Mouse (Mus musculus) ES-E14 (cell line): ENCODE data around the gene Noxred1. TPM values are rescaled to one million over a fixed set of nuclear protein-coding genes. Genes with fewer than 3 reads are reported as not detected.
A peak's percentile ranks its signal among the peaks of the same experiment; 100 is the strongest.

Experiments used
- DNase-seq: peaks from one replicate; pipeline ENCODE4 v3.0.0-alpha.2; 2013; ENCODE audit warnings: low read depth, low spot score
- H3K27ac ChIP-seq: 2 replicates; pipeline ENCODE4 v1.5.1; 2012; ENCODE audit warnings: low read depth, mild to moderate bottlenecking, low read length, moderate library complexity, mixed read lengths; ENCODE audit not compliant: poor library complexity, insufficient read depth, severe bottlenecking
- H3K36me3 ChIP-seq: 2 replicates; pipeline ENCODE4 v1.6.1; 2012; ENCODE audit warnings: mild to moderate bottlenecking, low read length, moderate library complexity, mixed read lengths; ENCODE audit not compliant: control insufficient read depth, poor library complexity, insufficient read depth, severe bottlenecking
- H3K4me1 ChIP-seq, 2 experiments: fragments of 150-350 bp in 1 of 2; sonication (generic) in 1 of 2; 2 replicates each; pipeline ENCODE4 v1.6.1; 2012; ENCODE audit warnings: low read length in 2 of 2, mild to moderate bottlenecking in 1 of 2, mixed read lengths in 1 of 2; ENCODE audit not compliant: control insufficient read depth in 2 of 2, insufficient read depth in 2 of 2, poor library complexity in 1 of 2
- H3K4me3 ChIP-seq, 2 experiments: fragments of 150-350 bp in 1 of 2; sonication (generic) in 1 of 2; 2 replicates each; pipeline ENCODE4 v1.5.1; 2012; ENCODE audit warnings: low read length in 2 of 2, low read depth in 1 of 2, mild to moderate bottlenecking in 1 of 2, mixed read lengths in 1 of 2; ENCODE audit not compliant: insufficient read depth in 1 of 2, poor library complexity in 1 of 2, severe bottlenecking in 1 of 2
- H3K9ac ChIP-seq: 2 replicates; pipeline ENCODE4 v1.6.1; 2012; ENCODE audit warnings: low read depth, mild to moderate bottlenecking, low read length, mixed read lengths; ENCODE audit not compliant: poor library complexity, insufficient read depth, severe bottlenecking
- H3K9me3 ChIP-seq: fragments of 150-350 bp; sonication (generic); 2 replicates; pipeline ENCODE4 v1.6.1; 2012; ENCODE audit warnings: low read depth, mild to moderate bottlenecking, low read length; ENCODE audit not compliant: control insufficient read depth, insufficient read depth
- CHD2 ChIP-seq: IDR thresholded peaks from 2 replicates; pipeline ENCODE4 v1.6.1; 2014; ENCODE audit warnings: mild to moderate bottlenecking, low read depth, low read length, inconsistent platforms
- HCFC1 ChIP-seq: IDR thresholded peaks from 2 replicates; pipeline ENCODE4 v1.6.1; 2012; ENCODE audit warnings: low read length, inconsistent platforms, borderline replicate concordance; ENCODE audit not compliant: insufficient read depth
- MAFK ChIP-seq: IDR thresholded peaks from 2 replicates; pipeline ENCODE4 v1.6.1; 2014; ENCODE audit warnings: mild to moderate bottlenecking, low read depth, low read length, inconsistent platforms; ENCODE audit not compliant: insufficient read depth
- ZC3H11A ChIP-seq: IDR thresholded peaks from 2 replicates; pipeline ENCODE4 v1.6.1; 2012; ENCODE audit warnings: low read depth, mild to moderate bottlenecking, inconsistent platforms, low read length, borderline replicate concordance
- ZNF384 ChIP-seq: IDR thresholded peaks from 2 replicates; pipeline ENCODE4 v1.6.1; 2012; ENCODE audit warnings: low read depth, low read length, inconsistent platforms
- in situ Hi-C, 2 experiments: fragments of 600-800 bp; cut with MboI; formaldehyde crosslinking; loops; one replicate each; pipeline ENCODE4 v1.15.1; 2025; ENCODE audit warnings: low sequenced_read_pairs in 2 of 2, inconsistent platforms in 1 of 2; ENCODE audit not compliant: unreplicated experiment in 2 of 2
- total RNA-seq: library from RNA; depleted of rRNA; stranded (reverse); fragments of 300-350 nt; gene quantifications from 2 replicates; pipeline ENCODE4 v1.2.3, GENCODE M21; 2012

The Noxred1 gene
- total RNA-seq, 1 experiment = 3.0 TPM

DNA sequence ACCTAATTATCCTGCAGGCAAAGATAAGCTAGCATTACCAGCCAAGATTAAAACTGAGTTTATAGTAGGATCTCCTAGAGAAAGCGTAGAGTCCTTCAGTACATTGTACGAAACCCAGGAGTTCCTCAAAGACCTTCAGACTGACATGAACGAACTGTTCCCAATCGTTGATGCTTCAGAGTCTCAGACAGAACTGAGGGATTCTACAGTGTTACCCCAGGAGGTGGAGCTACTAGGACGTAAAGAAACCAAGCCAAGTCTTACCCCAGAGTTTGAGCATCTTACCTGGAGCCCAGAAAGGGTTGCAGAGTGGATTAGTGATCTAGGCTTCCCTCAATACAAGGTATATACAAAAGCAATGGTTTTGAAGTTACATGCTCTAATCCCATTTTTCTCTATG is 36.8 kb downstream of the Noxred1 start:
- H3K9ac ChIP-seq = no peak overlapping the region
- DNase-seq = no peak
- TF ChIP-seq CHD2 (no peak), ZNF384 (no peak), MAFK (no peak), ZC3H11A (no peak), HCFC1 (no peak)
- in situ Hi-C loops = no loop called here
- no peak overlapping the region for H3K4me3 ChIP-seq
- no peaks in the 10 kb centered on the region for H3K9me3 ChIP-seq
- peaks cover 4 to 6% of the 10 kb centered on the region in 2 experiments; a peak in 2 of 4 replicates for H3K4me1 ChIP-seq
- no peak overlapping the region for H3K27ac ChIP-seq
- no peaks in the 10 kb centered on the region for H3K36me3 ChIP-seq

DNA sequence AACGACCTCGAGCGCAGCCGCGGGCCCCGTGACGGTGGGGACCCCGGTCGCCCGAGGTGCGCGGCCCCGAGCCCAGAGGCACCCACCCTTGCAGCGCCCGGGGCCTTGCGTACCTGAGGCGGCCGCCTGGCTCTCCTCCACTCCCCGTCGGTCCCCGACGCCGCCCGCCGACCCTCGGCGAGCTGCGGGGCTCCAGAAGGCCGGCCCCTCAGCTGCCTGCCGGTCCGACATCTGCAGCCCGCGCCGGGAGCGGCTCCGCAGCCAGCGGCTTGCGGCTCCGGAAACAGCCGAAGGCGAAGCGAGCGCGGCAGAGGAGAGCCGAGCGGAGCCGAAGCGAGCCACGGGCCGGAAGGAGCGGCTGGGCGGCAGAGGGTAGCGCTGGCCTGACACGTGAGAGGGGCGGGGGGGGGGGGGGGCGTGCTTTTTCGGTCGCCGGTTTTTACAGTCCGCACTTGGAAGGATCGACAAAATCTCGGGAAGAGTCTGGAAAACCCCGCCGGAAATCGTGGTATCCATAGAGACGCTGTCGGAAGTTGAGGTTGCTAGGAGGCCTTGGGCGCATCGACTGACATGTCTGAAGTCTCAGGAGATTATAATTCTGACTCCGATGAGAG is 38.5 kb downstream of the Noxred1 start, which contains the start of gene Tmed8:
TSS of gene Tmed8 (minus strand) at position 482 of the 614 bp plus-strand sequence.
- H3K4me3 ChIP-seq = peak within 1 kb of the TSS; percentile 97
- peak; percentile 80 for DNase-seq
- no peaks in the 10 kb centered on the region for H3K36me3 ChIP-seq
- in situ Hi-C loops = no loop called here
- H3K9ac ChIP-seq = peak within 1 kb of the TSS; percentile 95
- H3K4me1 ChIP-seq = peaks cover 0 to 5% of the 10 kb centered on the region in 2 experiments; a peak in 2 of 4 replicates
- H3K9me3 ChIP-seq = no peaks in the 10 kb centered on the region
- TF ChIP-seq ZNF384 = no peak
- TF ChIP-seq MAFK = no peak
- TF ChIP-seq CHD2 = no peak
- no peak for TF ChIP-seq ZC3H11A
- TF ChIP-seq HCFC1 = no peak
- H3K27ac ChIP-seq = no peak within 1 kb of the TSS

GRCm38 (mm10) chr12:87199206-87199972 is 39.1 kb downstream of the Noxred1 start, which contains the start of gene Samd15:
Samd15 (plus strand) TSS chr12:87199723.
- in situ Hi-C loops = no loop called here
- DNase-seq = peak; percentile 19
- Histone ChIP-seq H3K36me3 (no peaks in the 10 kb centered on the region), H3K9ac (peak within 1 kb of the TSS; percentile 95), H3K4me1 (peaks cover 0 to 5% of the 10 kb centered on the region in 2 experiments; a peak in 2 of 4 replicates), H3K9me3 (no peaks in the 10 kb centered on the region), H3K4me3 (peak within 1 kb of the TSS; percentile 97), H3K27ac (no peak within 1 kb of the TSS)
- TF ChIP-seq ZNF384 (no peak), HCFC1 (0 out of 2 replicates have a peak, but pooled peaks have one; percentile 2)

GRCm38 (mm10) chr12:87198792-87199191 is 39.7 kb downstream of the Noxred1 start:
- DNase-seq = no peak
- Histone ChIP-seq H3K9ac (0 out of 2 replicates have a peak overlapping the region, but pooled peaks have one; percentile 95), H3K9me3 (no peaks in the 10 kb centered on the region), H3K27ac (no peak overlapping the region), H3K4me3 (peak overlapping the region; percentile 97; a peak in 3 of 4 replicates), H3K4me1 (peaks cover 0 to 5% of the 10 kb centered on the region in 2 experiments; a peak in 2 of 4 replicates), H3K36me3 (no peaks in the 10 kb centered on the region)
- in situ Hi-C loops = no loop called here
- TF ChIP-seq CHD2 (no peak), HCFC1 (no peak), ZNF384 (no peak)
